Comparison of ENCODE assay signal across 20 mouse cellular contexts in genomic region chr15:93561540-93561939, GRCm38 (mm10). TPM values are rescaled to one million over a fixed set of nuclear protein-coding genes. Genes with fewer than 3 reads are reported as not detected.
A peak's percentile ranks its signal among the peaks of the same experiment; 100 is the strongest.
DNase-seq lines count a peak whose midpoint lies in the region; ATAC-seq and TF ChIP-seq lines count a peak whose summit lies in the region.
"Had no signal": no experiment of that assay in that cellular context is flagged by ENCODE, and none has a peak within 500 bp of the region (broad histone marks: within the 10 kb centered on the region; RNA-seq: fewer than 3 reads in every experiment).

No protein-coding gene starts in this region.

- no peaks in the 10 kb centered on the region for H3K9me3 ChIP-seq in heart, embryonic 12.5 days (replicated peaks)
- H3K9me3 ChIP-seq in heart, embryonic 10.5 days, result no peaks in the 10 kb centered on the region
- H3K9me3 ChIP-seq in kidney, postnatal 0 days (replicated peaks; ENCODE audit: low read length), result no peaks in the 10 kb centered on the region
- H3K9me3 ChIP-seq in midbrain, postnatal 0 days (ENCODE audit: low read length), result no peaks in the 10 kb centered on the region
- H3K9me3 ChIP-seq in midbrain, embryonic 10.5 days (replicated peaks), result no peaks in the 10 kb centered on the region
- H3K9me3 ChIP-seq: forebrain, embryonic 13.5 days had no signal

- peaks cover 45% of the 10 kb centered on the region for H3K4me1 ChIP-seq in heart, embryonic 12.5 days (replicated peaks)
- peaks cover 33% of the 10 kb centered on the region for H3K4me1 ChIP-seq in heart, embryonic 10.5 days
- H3K4me1 ChIP-seq in kidney, postnatal 0 days (replicated peaks; ENCODE audit: insufficient read depth, low read length), result no peaks in the 10 kb centered on the region
- no peaks in the 10 kb centered on the region for H3K4me1 ChIP-seq in midbrain, postnatal 0 days (ENCODE audit: insufficient read depth, low read length)
- H3K4me1 ChIP-seq in midbrain, embryonic 10.5 days, result peaks cover 4% of the 10 kb centered on the region; the same call in 1 of the 2 replicates

- no peak overlapping the region for H3K9ac ChIP-seq in heart, embryonic 12.5 days
- H3K9ac ChIP-seq in kidney, postnatal 0 days (ENCODE audit: low read depth, low read length), result no peak overlapping the region
- no peak overlapping the region for H3K9ac ChIP-seq in midbrain, postnatal 0 days (replicated peaks; ENCODE audit: low read length, poor library complexity, severe bottlenecking)
- H3K9ac ChIP-seq: forebrain, embryonic 13.5 days had no signal

- ATAC-seq in heart, embryonic 12.5 days (ENCODE audit: insufficient number of reproducible peaks, low FRiP score), result 0 out of 2 replicates have a peak, but pooled peaks have one; percentile 20
- no peak for ATAC-seq in kidney, postnatal 0 days (replicated peaks; ENCODE audit: low FRiP score, low read depth)
- ATAC-seq in midbrain, postnatal 0 days (ENCODE audit: low FRiP score), result no peak
- ATAC-seq: forebrain, embryonic 13.5 days; hindbrain, postnatal 0 days had no signal

- no peak for DNase-seq in heart, embryonic 10.5 days (ENCODE audit: low spot score)
- peak; percentile 55 for DNase-seq in kidney, postnatal 0 days (ENCODE audit: low spot score)
- DNase-seq in kidney, adult 11 months, result no peak
- no peak for DNase-seq in midbrain, postnatal 0 days (ENCODE audit: low spot score)
- no peak for DNase-seq in midbrain, embryonic 10.5 days (ENCODE audit: low spot score)
- peak; percentile 46 for DNase-seq in fibroblast of lung, adult 2 months (ENCODE audit: low read depth)
- DNase-seq in natural killer cell, adult 2 months (ENCODE audit: low spot score in 2 of 2), result no peak
- DNase-seq: adrenal gland, postnatal 36 days; B cell, adult 2 months; cerebellum, adult 11 months; cerebellum, adult 9-11 months; heart, postnatal 10 days; kidney, adult 18-20 months; left cerebral cortex, postnatal 4 days had no signal

- H3K36me3 ChIP-seq in heart, embryonic 12.5 days, result peaks cover 9% of the 10 kb centered on the region
- H3K36me3 ChIP-seq in heart, embryonic 10.5 days, result peaks cover 15% of the 10 kb centered on the region; the same call in 1 of the 2 replicates
- H3K36me3 ChIP-seq in kidney, postnatal 0 days (ENCODE audit: insufficient read depth, low read length), result peaks cover 5% of the 10 kb centered on the region; the same call in 1 of the 2 replicates
- H3K36me3 ChIP-seq in midbrain, postnatal 0 days (ENCODE audit: insufficient read depth, low read length), result no peaks in the 10 kb centered on the region
- H3K36me3 ChIP-seq in midbrain, embryonic 10.5 days, result no peaks in the 10 kb centered on the region
- H3K36me3 ChIP-seq: G1E had no signal

- TF ChIP-seq CTCF in kidney, postnatal 0 days (IDR thresholded peaks at IDR 0.05; ENCODE audit: low read depth), result no peak
- TF ChIP-seq CTCF in midbrain, postnatal 0 days (IDR thresholded peaks at IDR 0.05), result no peak

- H3K4me3 ChIP-seq in heart, embryonic 12.5 days, result no peak overlapping the region
- no peak overlapping the region for H3K4me3 ChIP-seq in heart, embryonic 10.5 days
- no peak overlapping the region for H3K4me3 ChIP-seq in kidney, postnatal 0 days (replicated peaks; ENCODE audit: low read depth, low read length)
- H3K4me3 ChIP-seq in midbrain, postnatal 0 days (ENCODE audit: low read depth, low read length), result no peak overlapping the region
- H3K4me3 ChIP-seq in midbrain, embryonic 10.5 days, result no peak overlapping the region
- H3K4me3 ChIP-seq: forebrain, embryonic 13.5 days had no signal

- no peak overlapping the region for H3K4me2 ChIP-seq in heart, embryonic 12.5 days
- no peak overlapping the region for H3K4me2 ChIP-seq in kidney, postnatal 0 days (ENCODE audit: low read length)
- H3K4me2 ChIP-seq in midbrain, postnatal 0 days (ENCODE audit: low read depth, low read length, poor library complexity, severe bottlenecking), result no peak overlapping the region
- H3K4me2 ChIP-seq: forebrain, embryonic 13.5 days; midbrain, embryonic 11.5 days had no signal

- 69% methylated on average over 6 of the region's 6 CpGs for WGBS in heart, embryonic 12.5 days
- WGBS in heart, embryonic 10.5 days, result 76% methylated on average over 6 of the region's 6 CpGs
- 56% methylated on average over 6 of the region's 6 CpGs for WGBS in kidney, postnatal 0 days
- 86% methylated on average over 6 of the region's 6 CpGs for WGBS in midbrain, postnatal 0 days
- 92% methylated on average over 6 of the region's 6 CpGs for WGBS in midbrain, embryonic 10.5 days

- H3K27me3 ChIP-seq in heart, embryonic 12.5 days (replicated peaks), result no peaks in the 10 kb centered on the region
- H3K27me3 ChIP-seq in heart, embryonic 10.5 days (ENCODE audit: insufficient read depth, poor library complexity, severe bottlenecking), result no peaks in the 10 kb centered on the region
- no peaks in the 10 kb centered on the region for H3K27me3 ChIP-seq in kidney, postnatal 0 days (ENCODE audit: insufficient read depth, low read length)
- H3K27me3 ChIP-seq in midbrain, postnatal 0 days (ENCODE audit: insufficient read depth, low read length), result no peaks in the 10 kb centered on the region
- H3K27me3 ChIP-seq in midbrain, embryonic 10.5 days (ENCODE audit: low read depth, poor library complexity, severe bottlenecking), result no peaks in the 10 kb centered on the region
- H3K27me3 ChIP-seq: CH12.LX; forebrain, embryonic 13.5 days had no signal

- H3K27ac ChIP-seq in heart, embryonic 12.5 days (ENCODE audit: poor library complexity, severe bottlenecking), result no peak overlapping the region
- no peak overlapping the region for H3K27ac ChIP-seq in heart, embryonic 10.5 days
- H3K27ac ChIP-seq in kidney, postnatal 0 days, result no peak overlapping the region
- H3K27ac ChIP-seq in midbrain, postnatal 0 days (ENCODE audit: low read depth, low read length), result 0 out of 2 replicates have a peak overlapping the region, but pooled peaks have one; percentile 1
- H3K27ac ChIP-seq in midbrain, embryonic 10.5 days (replicated peaks), result no peak overlapping the region
- H3K27ac ChIP-seq: forebrain, embryonic 13.5 days; hindbrain, postnatal 0 days had no signal

RNA-seq across cellular contexts. Expression of gene Prickle1, which starts 34.2 kb away (rescaled TPM):
- 42.2 and 43.7 TPM in 2 replicates for polyA plus RNA-seq in heart, embryonic 12.5 days (2016; fragmentation: Nextera tagmentation; extraction: Ambion mirVana)
- polyA plus RNA-seq in heart, embryonic 10.5 days (2016; fragmentation: Nextera tagmentation; extraction: Ambion mirVana), result 28.5 and 33.4 TPM in 2 replicates
- 19.8 and 20.7 TPM in 2 replicates for polyA plus RNA-seq in kidney, postnatal 0 days (2015; fragmentation: Nextera tagmentation; extraction: Ambion mirVana)
- 14.6 and 16.3 TPM in 2 replicates for total RNA-seq in midbrain, postnatal 0 days (2014; rRNA removed)
- polyA plus RNA-seq in midbrain, postnatal 0 days (2015; fragmentation: Nextera tagmentation; extraction: Ambion mirVana), result 13.7 and 14.5 TPM in 2 replicates
- 10.8 and 14.6 TPM in 2 replicates for polyA plus RNA-seq in midbrain, embryonic 10.5 days (2016; fragmentation: Nextera tagmentation; extraction: Ambion mirVana)
- polyA plus RNA-seq: G1E had no signal

Comparison
In these comparisons a context has a peak if more than half of its experiments do, and no peak if none do; other contexts are left out.
1. DNase-seq: peak in kidney, postnatal 0 days (single experiment) and fibroblast of lung, adult 2 months (single experiment); none in heart, embryonic 10.5 days (single experiment), kidney, adult 11 months (single experiment), midbrain, postnatal 0 days (single experiment), midbrain, embryonic 10.5 days (single experiment) and natural killer cell, adult 2 months (0 of 2).